Mouse (Mus musculus): ENCODE data around the gene Fgfr2. TPM values are rescaled to one million over a fixed set of nuclear protein-coding genes. Genes with fewer than 3 reads are reported as not detected.

Fgfr2 gene
- polyA plus RNA-seq, 1 experiment from 2014 or later, result 110 TPM

DNA sequence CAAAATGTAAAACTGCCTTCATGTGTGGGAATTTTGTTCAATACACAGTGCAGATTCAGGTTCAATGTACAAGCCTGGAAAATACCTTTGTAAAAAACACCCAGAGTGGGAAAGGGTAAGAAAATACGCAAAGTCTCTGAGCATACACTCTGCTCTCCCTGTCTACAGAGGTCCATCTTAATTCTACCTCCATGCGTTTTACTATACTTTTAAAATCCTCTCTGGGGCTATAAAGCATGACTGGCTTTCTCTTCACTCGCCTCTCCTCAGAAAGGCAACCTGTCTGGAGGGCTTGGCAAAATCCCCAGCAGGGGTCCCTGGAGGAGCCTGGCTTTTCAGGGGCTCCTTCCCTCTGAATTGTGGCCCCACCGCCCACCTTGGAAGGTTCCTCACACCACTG, 2933.2 kb downstream of the Fgfr2 start:
- TF ChIP-seq EP300 (IDR thresholded peaks at IDR 0.05) (no peak), CTCF (IDR thresholded peaks at IDR 0.05) (no peak)
- H3K4me3 ChIP-seq (ENCODE audit: low read depth, low read length), result no peak overlapping the region
- no peaks in the 10 kb centered on the region for H3K9me3 ChIP-seq (ENCODE audit: low read length)
- H3K27ac ChIP-seq (ENCODE audit: low read length), result no peak overlapping the region
- peaks cover 8% of the 10 kb centered on the region; the same call in 1 of the 2 replicates for H3K36me3 ChIP-seq (ENCODE audit: insufficient read depth, low read length)
- 83% methylated on average over 4 of the region's 4 CpGs for WGBS
- no peaks in the 10 kb centered on the region for H3K27me3 ChIP-seq (replicated peaks; ENCODE audit: insufficient read depth, low read length)
- DNase-seq (ENCODE audit: low spot score) (no peak), ATAC-seq (no peak)
- no peak overlapping the region for H3K9ac ChIP-seq (replicated peaks; ENCODE audit: low read depth)
- H3K4me1 ChIP-seq (ENCODE audit: insufficient read depth, low read depth, low read length), result no peaks in the 10 kb centered on the region
- H3K4me2 ChIP-seq (replicated peaks; ENCODE audit: low read depth, low read length), result no peak overlapping the region

DNA sequence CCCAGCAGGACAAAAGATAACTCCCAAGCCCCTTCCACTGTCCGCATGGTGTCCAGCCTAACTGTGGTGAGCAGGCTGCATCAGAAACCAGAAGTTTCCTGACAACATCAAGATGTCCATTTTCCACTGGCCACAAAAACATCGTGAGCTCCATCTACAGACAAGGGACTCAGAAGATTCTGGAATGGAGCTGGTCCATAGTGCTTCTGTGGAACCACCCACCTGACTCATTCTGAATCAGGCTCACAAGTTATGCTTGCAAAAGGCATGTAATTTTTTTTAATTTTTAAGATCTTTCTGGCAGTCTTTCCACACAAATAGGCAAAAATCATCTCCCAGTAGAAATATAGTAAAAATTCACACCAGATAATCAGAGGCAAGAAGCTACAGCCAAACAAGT, 2935.0 kb downstream of the Fgfr2 start:
- H3K4me3 ChIP-seq (ENCODE audit: low read depth, low read length), result no peak overlapping the region
- DNase-seq (ENCODE audit: low spot score), result no peak
- peaks cover 8% of the 10 kb centered on the region; the same call in 1 of the 2 replicates for H3K36me3 ChIP-seq (ENCODE audit: insufficient read depth, low read length)
- no peaks in the 10 kb centered on the region for H3K9me3 ChIP-seq (ENCODE audit: low read length)
- ATAC-seq, result no peak
- TF ChIP-seq CTCF (IDR thresholded peaks at IDR 0.05) (no peak), EP300 (IDR thresholded peaks at IDR 0.05) (no peak)
- no peak overlapping the region for H3K4me2 ChIP-seq (replicated peaks; ENCODE audit: low read depth, low read length)
- H3K9ac ChIP-seq (replicated peaks; ENCODE audit: low read depth), result no peak overlapping the region
- no peak overlapping the region for H3K27ac ChIP-seq (ENCODE audit: low read length)
- no peaks in the 10 kb centered on the region for H3K27me3 ChIP-seq (replicated peaks; ENCODE audit: insufficient read depth, low read length)
- 80% methylated on average over 2 of the region's 2 CpGs for WGBS
- H3K4me1 ChIP-seq (ENCODE audit: insufficient read depth, low read depth, low read length), result no peaks in the 10 kb centered on the region

DNA sequence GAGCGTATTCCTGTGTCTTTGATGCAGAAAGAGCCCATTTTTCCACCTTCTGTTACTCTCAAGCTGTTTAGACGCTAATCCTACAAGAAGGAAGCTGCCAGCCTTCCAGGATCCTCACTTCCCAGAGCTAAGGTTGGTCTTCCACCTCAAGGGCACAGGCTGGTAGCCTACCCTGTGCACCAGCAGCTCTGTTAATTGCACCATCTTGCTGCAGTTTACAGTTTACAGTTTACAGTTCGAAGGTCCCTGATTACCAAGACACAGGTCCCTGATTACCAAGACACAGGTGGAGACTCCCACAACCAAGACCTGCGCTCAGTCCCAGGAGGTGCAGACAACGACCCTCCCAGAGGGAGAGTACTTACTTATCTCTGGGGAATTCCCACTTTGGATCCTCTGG, 2938.3 kb downstream of the Fgfr2 start:
- no peak for TF ChIP-seq EP300 (IDR thresholded peaks at IDR 0.05)
- no peak for TF ChIP-seq CTCF (IDR thresholded peaks at IDR 0.05)
- Histone ChIP-seq H3K4me3 (ENCODE audit: low read depth, low read length) (no peak overlapping the region), H3K27ac (ENCODE audit: low read length) (no peak overlapping the region), H3K4me2 (replicated peaks; ENCODE audit: low read depth, low read length) (no peak overlapping the region), H3K9ac (replicated peaks; ENCODE audit: low read depth) (no peak overlapping the region), H3K27me3 (replicated peaks; ENCODE audit: insufficient read depth, low read length) (no peaks in the 10 kb centered on the region), H3K4me1 (ENCODE audit: insufficient read depth, low read depth, low read length) (no peaks in the 10 kb centered on the region), H3K36me3 (ENCODE audit: insufficient read depth, low read length) (peaks cover 15% of the 10 kb centered on the region; the same call in 1 of the 2 replicates), H3K9me3 (ENCODE audit: low read length) (no peaks in the 10 kb centered on the region)
- ATAC-seq (no peak), DNase-seq (ENCODE audit: low spot score) (no peak)
- 79% methylated on average over 5 of the region's 5 CpGs for WGBS

GRCm38 (mm10) chr7:130183960-130184359, 2939.2 kb downstream of the Fgfr2 start:
- no peak for TF ChIP-seq CTCF (IDR thresholded peaks at IDR 0.05)
- TF ChIP-seq EP300 (IDR thresholded peaks at IDR 0.05), result no peak
- Histone ChIP-seq H3K9ac (replicated peaks; ENCODE audit: low read depth) (no peak overlapping the region), H3K27me3 (replicated peaks; ENCODE audit: insufficient read depth, low read length) (no peaks in the 10 kb centered on the region), H3K4me3 (ENCODE audit: low read depth, low read length) (no peak overlapping the region), H3K9me3 (ENCODE audit: low read length) (no peaks in the 10 kb centered on the region), H3K27ac (ENCODE audit: low read length) (no peak overlapping the region), H3K36me3 (ENCODE audit: insufficient read depth, low read length) (peaks cover 15% of the 10 kb centered on the region; the same call in 1 of the 2 replicates), H3K4me1 (ENCODE audit: insufficient read depth, low read depth, low read length) (no peaks in the 10 kb centered on the region), H3K4me2 (replicated peaks; ENCODE audit: low read depth, low read length) (no peak overlapping the region)
- WGBS, result 79% methylated on average over 5 of the region's 5 CpGs
- no peak for DNase-seq (ENCODE audit: low spot score)
- no peak for ATAC-seq

DNA sequence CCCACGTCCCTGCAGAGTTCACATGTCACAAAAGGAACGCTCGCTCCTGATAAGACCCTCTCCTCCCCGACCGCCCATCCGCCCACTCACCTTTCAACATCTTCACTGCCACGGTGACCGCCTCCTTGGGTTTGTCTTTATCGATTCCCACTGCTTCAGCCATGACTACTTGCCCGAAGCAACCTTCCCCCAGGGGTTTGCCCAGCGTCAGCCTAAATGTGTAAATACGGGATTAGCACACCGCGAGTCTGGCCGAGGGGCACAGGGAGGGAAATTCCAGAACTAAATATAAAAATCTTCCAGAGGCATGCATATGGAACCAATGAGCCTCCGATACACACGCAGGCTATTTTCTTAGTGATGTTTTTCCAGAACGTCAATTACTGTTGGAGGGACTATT, 2940.6 kb downstream of the Fgfr2 start:
- 34% methylated on average over 18 of the region's 18 CpGs for WGBS

GRCm38 (mm10) chr7:130178991-130179390, 2944.2 kb downstream of the Fgfr2 start:
- DNase-seq (ENCODE audit: low spot score) (peak; percentile 54), ATAC-seq (no peak)
- peaks cover 6% of the 10 kb centered on the region; the same call in 1 of the 2 replicates for H3K4me1 ChIP-seq (ENCODE audit: insufficient read depth, low read depth, low read length)
- H3K27ac ChIP-seq (ENCODE audit: low read length), result no peak overlapping the region
- H3K9me3 ChIP-seq (ENCODE audit: low read length), result no peaks in the 10 kb centered on the region
- no peaks in the 10 kb centered on the region for H3K27me3 ChIP-seq (replicated peaks; ENCODE audit: insufficient read depth, low read length)
- no peak for TF ChIP-seq EP300 (IDR thresholded peaks at IDR 0.05)
- peak; percentile 63 for TF ChIP-seq CTCF (IDR thresholded peaks at IDR 0.05)
- H3K9ac ChIP-seq (replicated peaks; ENCODE audit: low read depth), result no peak overlapping the region
- H3K4me2 ChIP-seq (replicated peaks; ENCODE audit: low read depth, low read length), result no peak overlapping the region
- 62% methylated on average over 3 of the region's 3 CpGs for WGBS
- H3K36me3 ChIP-seq (ENCODE audit: insufficient read depth, low read length), result peaks cover 10% of the 10 kb centered on the region; the same call in 1 of the 2 replicates
- no peak overlapping the region for H3K4me3 ChIP-seq (ENCODE audit: low read depth, low read length)

More for the DNA sequence above, 2940.6 kb downstream of the Fgfr2 start:
- H3K4me1 ChIP-seq (ENCODE audit: insufficient read depth, low read depth, low read length), result no peaks in the 10 kb centered on the region
- no peak overlapping the region for H3K9ac ChIP-seq (replicated peaks; ENCODE audit: low read depth)
- H3K4me2 ChIP-seq (replicated peaks; ENCODE audit: low read depth, low read length), result no peak overlapping the region
- ATAC-seq, result no peak
- DNase-seq (ENCODE audit: low spot score), result no peak
- TF ChIP-seq EP300 (IDR thresholded peaks at IDR 0.05) (no peak), CTCF (IDR thresholded peaks at IDR 0.05) (no peak)
- no peaks in the 10 kb centered on the region for H3K9me3 ChIP-seq (ENCODE audit: low read length)
- peaks cover 15% of the 10 kb centered on the region; the same call in 1 of the 2 replicates for H3K36me3 ChIP-seq (ENCODE audit: insufficient read depth, low read length)
- no peak overlapping the region for H3K27ac ChIP-seq (ENCODE audit: low read length)
- H3K27me3 ChIP-seq (replicated peaks; ENCODE audit: insufficient read depth, low read length), result no peaks in the 10 kb centered on the region
- H3K4me3 ChIP-seq (ENCODE audit: low read depth, low read length), result no peak overlapping the region

DNA sequence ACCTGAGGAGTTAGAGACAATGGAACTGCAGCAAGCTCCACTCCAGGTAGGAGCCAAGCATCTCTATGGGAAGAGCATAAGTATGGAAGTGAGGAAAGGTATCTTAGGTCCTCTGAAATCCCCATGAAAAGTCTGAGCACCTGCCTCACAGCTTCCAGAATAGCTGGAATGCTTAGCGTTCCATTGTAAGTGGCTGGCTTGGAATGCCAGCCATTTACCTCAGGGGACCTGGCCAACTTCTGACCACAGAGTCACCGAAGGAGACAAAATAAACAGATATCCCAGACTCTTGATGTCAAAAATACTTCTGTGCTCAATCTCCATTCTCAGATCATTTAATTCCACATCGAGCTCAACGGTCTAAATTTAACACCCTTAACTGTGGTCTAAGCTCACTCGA, 2946.1 kb downstream of the Fgfr2 start:
- peaks cover 10% of the 10 kb centered on the region; the same call in 1 of the 2 replicates for H3K36me3 ChIP-seq (ENCODE audit: insufficient read depth, low read length)
- peaks cover 6% of the 10 kb centered on the region; the same call in 1 of the 2 replicates for H3K4me1 ChIP-seq (ENCODE audit: insufficient read depth, low read depth, low read length)
- H3K4me3 ChIP-seq (ENCODE audit: low read depth, low read length), result no peak overlapping the region
- ATAC-seq (peak; percentile 54; the same call in 1 of the 2 replicates), DNase-seq (ENCODE audit: low spot score) (peak; percentile 33)
- H3K9me3 ChIP-seq (ENCODE audit: low read length), result no peaks in the 10 kb centered on the region
- H3K27me3 ChIP-seq (replicated peaks; ENCODE audit: insufficient read depth, low read length), result no peaks in the 10 kb centered on the region
- H3K9ac ChIP-seq (replicated peaks; ENCODE audit: low read depth), result no peak overlapping the region
- H3K27ac ChIP-seq (ENCODE audit: low read length), result no peak overlapping the region
- WGBS, result 50% methylated on average over 5 of the region's 5 CpGs
- H3K4me2 ChIP-seq (replicated peaks; ENCODE audit: low read depth, low read length), result no peak overlapping the region
- TF ChIP-seq EP300 (IDR thresholded peaks at IDR 0.05) (peak; percentile 91), CTCF (IDR thresholded peaks at IDR 0.05) (no peak)
